Mouse (Mus musculus): ENCODE data around the gene Muc3a. TPM values are rescaled to one million over a fixed set of nuclear protein-coding genes. Genes with fewer than 3 reads are reported as not detected.

Muc3a gene
- polyA plus RNA-seq, 1 experiment: not detected

DNA sequence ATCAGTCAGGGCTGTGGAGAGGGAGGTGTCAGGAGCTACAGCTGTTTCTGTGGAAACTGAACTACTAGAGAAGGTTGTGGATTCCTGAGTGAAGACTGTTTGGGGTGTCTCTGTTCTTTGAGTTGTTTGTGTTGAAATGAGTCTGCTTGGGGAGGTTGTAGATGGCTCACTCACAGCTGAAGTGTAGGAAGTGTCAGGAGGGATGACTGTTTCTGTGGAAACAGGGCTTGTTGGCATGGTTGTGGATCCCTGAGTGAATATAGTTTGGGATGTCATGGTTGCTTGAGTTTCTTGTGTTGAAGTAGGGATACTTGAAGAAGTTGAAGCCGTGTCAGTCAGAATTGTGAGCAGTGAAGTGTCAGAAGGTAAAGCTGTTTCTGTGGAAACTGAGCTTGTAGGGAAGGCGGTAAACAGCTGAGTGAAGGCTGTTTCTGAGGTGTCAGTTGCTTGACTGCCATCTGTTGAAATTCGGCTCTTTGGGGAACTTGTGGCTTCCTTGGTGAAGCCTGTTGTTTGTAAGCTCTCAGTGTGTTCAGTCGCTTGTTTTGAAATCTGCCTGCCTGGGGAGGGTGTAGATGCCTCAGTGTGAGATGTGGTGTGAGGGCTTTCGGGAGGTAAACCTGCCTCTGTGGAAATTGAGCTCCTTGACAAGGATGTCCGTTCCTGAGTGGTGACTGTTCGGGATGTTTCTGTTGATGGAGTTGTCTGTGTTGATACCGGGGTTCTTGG is 32.4 kb downstream of the Muc3a start:
- no peak for TF ChIP-seq CTCF (IDR thresholded peaks at IDR 0.05; ENCODE audit: insufficient read depth, low read depth, low read length)
- no peak for TF ChIP-seq POLR2A (IDR thresholded peaks at IDR 0.05; ENCODE audit: insufficient read depth, low read depth, low read length)
- Histone ChIP-seq H3K4me1 (ENCODE audit: control insufficient read depth, insufficient read depth, low read length) (no peaks in the 10 kb centered on the region), H3K4me3 (ENCODE audit: insufficient read depth, low read depth, low read length) (no peak overlapping the region), H3K27ac (ENCODE audit: insufficient read depth, low read depth, low read length) (no peak overlapping the region)
- WGBS: 82% methylated on average over 8 of the region's 8 CpGs

DNA sequence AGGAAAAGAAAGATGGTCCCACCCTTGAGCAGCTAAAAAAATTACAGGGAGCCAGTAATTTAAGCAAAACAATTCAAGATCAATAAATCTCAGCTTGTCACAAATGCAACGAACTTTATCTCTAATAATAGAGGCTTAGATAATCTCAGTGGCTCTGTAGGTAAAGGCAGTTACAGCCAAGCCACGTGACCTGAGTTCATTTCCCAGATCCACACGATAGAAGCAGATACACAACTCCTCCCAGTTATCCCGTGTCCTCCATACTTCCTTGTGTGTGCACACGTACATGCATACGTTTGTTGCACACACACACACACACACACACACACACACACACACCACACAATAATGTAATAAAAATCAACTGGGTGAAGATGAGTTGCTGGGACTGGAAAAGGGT is 38.2 kb downstream of the Muc3a start:
- Histone ChIP-seq H3K27ac (ENCODE audit: insufficient read depth, low read depth, low read length) (no peak overlapping the region), H3K4me1 (ENCODE audit: control insufficient read depth, insufficient read depth, low read length) (no peaks in the 10 kb centered on the region), H3K4me3 (ENCODE audit: insufficient read depth, low read depth, low read length) (no peak overlapping the region)
- no peak for TF ChIP-seq CTCF (IDR thresholded peaks at IDR 0.05; ENCODE audit: insufficient read depth, low read depth, low read length)
- 83% methylated on average over 6 of the region's 6 CpGs for WGBS

DNA sequence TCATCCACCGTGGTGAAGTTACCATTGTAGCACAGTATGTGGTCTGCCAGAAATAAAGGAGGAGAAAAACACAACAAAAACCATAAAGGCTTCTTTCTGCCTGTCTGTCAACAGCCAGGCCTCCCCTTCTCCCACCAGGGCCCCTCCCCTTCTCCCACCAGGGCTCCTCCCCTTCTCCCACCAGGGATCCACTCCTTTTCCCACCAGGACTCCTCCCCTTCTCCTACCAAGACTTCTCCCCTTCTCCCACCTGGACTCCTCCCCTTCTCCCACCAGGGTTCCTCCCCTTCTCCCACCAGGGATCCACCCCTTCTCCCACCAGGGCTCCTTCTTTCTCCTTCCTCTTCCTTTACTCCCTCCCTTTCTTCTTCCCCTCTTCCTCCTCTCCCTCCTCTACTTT is 39.6 kb downstream of the Muc3a start:
- Histone ChIP-seq H3K27ac (ENCODE audit: insufficient read depth, low read depth, low read length) (no peak overlapping the region), H3K4me1 (ENCODE audit: control insufficient read depth, insufficient read depth, low read length) (no peaks in the 10 kb centered on the region), H3K4me3 (ENCODE audit: insufficient read depth, low read depth, low read length) (no peak overlapping the region)
- WGBS: 14% methylated on average over 1 of the region's 1 CpGs
- TF ChIP-seq CTCF (IDR thresholded peaks at IDR 0.05; ENCODE audit: insufficient read depth, low read depth, low read length) (no peak), POLR2A (IDR thresholded peaks at IDR 0.05; ENCODE audit: insufficient read depth, low read depth, low read length) (no peak)

DNA sequence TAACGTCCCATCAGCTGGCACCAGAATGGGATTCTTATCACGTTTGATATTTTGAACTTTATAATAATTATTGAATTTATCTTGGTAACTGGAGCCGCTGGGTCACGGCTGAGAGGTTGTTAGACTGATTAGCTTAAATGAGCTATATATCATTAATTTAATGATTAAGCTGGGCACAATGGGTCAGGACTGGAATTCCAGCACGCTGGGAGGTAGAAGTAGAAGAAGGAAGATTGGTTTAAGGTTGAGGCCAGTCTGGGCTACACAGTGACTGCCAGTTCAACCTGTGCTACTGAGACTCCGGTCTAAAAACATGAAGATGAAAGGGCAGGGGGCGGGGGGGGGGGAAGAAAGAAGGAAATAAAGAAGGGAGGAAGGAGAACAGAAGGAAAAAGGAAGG is 40.7 kb downstream of the Muc3a start:
- 78% methylated on average over 7 of the region's 7 CpGs for WGBS
- Histone ChIP-seq H3K4me3 (ENCODE audit: insufficient read depth, low read depth, low read length) (no peak overlapping the region), H3K27ac (ENCODE audit: insufficient read depth, low read depth, low read length) (no peak overlapping the region), H3K4me1 (ENCODE audit: control insufficient read depth, insufficient read depth, low read length) (no peaks in the 10 kb centered on the region)
- TF ChIP-seq POLR2A (IDR thresholded peaks at IDR 0.05; ENCODE audit: insufficient read depth, low read depth, low read length) (no peak), CTCF (IDR thresholded peaks at IDR 0.05; ENCODE audit: insufficient read depth, low read depth, low read length) (no peak)

DNA sequence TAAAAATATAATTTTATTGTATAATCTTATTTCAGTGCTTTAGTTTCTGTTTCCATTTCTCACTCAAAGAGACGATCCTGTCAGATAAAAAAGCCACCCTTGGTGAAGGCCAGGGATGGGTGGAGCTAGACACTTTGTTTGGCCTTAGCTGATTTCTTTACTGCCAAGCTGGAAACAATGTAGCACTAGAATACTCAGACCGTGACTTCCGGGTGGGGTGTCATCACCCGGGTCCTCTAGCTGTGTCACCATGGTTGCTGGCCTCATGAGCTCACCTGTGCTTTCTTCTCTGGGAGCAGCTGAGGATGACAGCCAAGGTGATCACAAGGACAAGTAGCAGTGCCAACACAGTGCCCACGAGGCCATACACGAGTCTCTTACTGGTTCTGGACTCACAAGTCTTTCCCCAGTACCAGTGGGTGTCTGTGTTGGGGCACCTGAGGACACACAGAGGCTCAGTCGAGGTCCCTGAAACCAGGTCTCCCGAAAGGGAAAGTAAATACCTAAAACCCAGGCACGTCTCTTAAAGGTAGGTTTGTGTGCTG is 41.3 kb downstream of the Muc3a start:
- Histone ChIP-seq H3K4me1 (ENCODE audit: control insufficient read depth, insufficient read depth, low read length) (no peaks in the 10 kb centered on the region), H3K4me3 (ENCODE audit: insufficient read depth, low read depth, low read length) (no peak overlapping the region), H3K27ac (ENCODE audit: insufficient read depth, low read depth, low read length) (no peak overlapping the region)
- TF ChIP-seq CTCF (IDR thresholded peaks at IDR 0.05; ENCODE audit: insufficient read depth, low read depth, low read length): no peak
- 81% methylated on average over 9 of the region's 9 CpGs for WGBS

DNA sequence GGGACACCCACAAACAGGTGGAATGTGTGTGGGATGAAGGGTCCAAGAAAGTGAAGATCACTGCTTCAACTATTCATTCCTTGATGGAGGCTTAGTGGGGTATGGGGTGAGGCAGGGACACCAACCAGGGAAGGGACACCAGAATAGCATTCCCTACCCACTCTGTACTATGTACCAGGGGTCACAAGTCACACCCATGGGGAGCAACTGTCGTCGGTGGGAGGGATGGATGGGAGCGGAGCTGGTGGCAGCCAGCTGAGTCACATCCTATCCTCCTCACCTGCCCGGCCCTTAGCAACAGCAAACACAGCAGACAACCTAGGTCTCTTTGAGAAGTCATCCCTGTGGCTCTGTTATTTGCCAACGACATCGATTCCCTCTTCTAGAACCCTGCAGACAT is 44.6 kb downstream of the Muc3a start:
- Histone ChIP-seq H3K4me1 (ENCODE audit: control insufficient read depth, insufficient read depth, low read length) (no peaks in the 10 kb centered on the region), H3K4me3 (ENCODE audit: insufficient read depth, low read depth, low read length) (no peak overlapping the region), H3K27ac (ENCODE audit: insufficient read depth, low read depth, low read length) (no peak overlapping the region)
- 78% methylated on average over 6 of the region's 6 CpGs for WGBS
- TF ChIP-seq POLR2A (IDR thresholded peaks at IDR 0.05; ENCODE audit: insufficient read depth, low read depth, low read length) (no peak), CTCF (IDR thresholded peaks at IDR 0.05; ENCODE audit: insufficient read depth, low read depth, low read length) (no peak)

DNA sequence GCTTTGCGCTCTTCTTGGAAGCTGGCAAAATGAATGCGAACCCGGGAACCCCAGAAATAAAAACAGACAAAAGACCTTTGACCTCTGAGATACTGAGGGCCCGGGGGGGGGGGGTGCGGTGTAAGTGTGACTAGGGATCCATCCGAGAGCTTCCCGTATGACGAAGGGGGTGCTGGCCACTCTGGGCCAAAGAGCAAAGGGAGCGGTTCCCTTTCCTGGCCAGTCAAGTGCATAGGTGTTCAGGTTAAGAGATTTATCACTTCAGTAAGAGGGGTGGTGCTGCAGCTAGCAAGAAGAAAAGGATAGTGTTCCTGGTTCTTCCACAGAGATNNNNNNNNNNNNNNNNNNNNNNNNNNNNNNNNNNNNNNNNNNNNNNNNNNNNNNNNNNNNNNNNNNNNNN is 46.2 kb downstream of the Muc3a start:
- no peaks in the 10 kb centered on the region for H3K4me1 ChIP-seq (ENCODE audit: control insufficient read depth, insufficient read depth, low read length)
- no peak overlapping the region for H3K27ac ChIP-seq (ENCODE audit: insufficient read depth, low read depth, low read length)
- no peak overlapping the region for H3K4me3 ChIP-seq (ENCODE audit: insufficient read depth, low read depth, low read length)
- 80% methylated on average over 9 of the region's 9 CpGs for WGBS
- TF ChIP-seq POLR2A (IDR thresholded peaks at IDR 0.05; ENCODE audit: insufficient read depth, low read depth, low read length) (no peak), CTCF (IDR thresholded peaks at IDR 0.05; ENCODE audit: insufficient read depth, low read depth, low read length) (no peak)

DNA sequence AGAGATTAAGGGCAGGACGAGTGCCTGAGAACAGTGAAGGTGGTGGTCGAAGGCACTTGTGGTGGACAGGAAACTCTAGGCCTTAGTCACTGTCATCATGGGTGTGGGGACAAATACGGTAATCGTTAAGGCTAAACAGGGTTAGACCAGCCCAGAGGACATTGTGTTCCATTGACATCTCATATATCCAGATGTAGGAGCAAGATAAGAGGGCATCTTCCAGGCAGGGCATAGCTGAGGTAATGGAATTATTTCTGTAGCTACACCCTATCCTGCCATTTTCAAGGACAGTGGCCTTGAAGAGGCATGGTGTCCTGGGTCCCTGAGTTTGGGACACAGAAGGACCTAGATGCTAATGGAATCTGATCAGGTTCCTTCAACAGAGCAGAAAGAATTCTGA is 50.3 kb downstream of the Muc3a start:
- 77% methylated on average over 4 of the region's 4 CpGs for WGBS
- no peak overlapping the region for H3K4me3 ChIP-seq (ENCODE audit: insufficient read depth, low read depth, low read length)
- no peak for TF ChIP-seq CTCF (IDR thresholded peaks at IDR 0.05; ENCODE audit: insufficient read depth, low read depth, low read length)
- TF ChIP-seq POLR2A (IDR thresholded peaks at IDR 0.05; ENCODE audit: insufficient read depth, low read depth, low read length): no peak
- no peak overlapping the region for H3K27ac ChIP-seq (ENCODE audit: insufficient read depth, low read depth, low read length)
- H3K4me1 ChIP-seq (ENCODE audit: control insufficient read depth, insufficient read depth, low read length): no peaks in the 10 kb centered on the region

DNA sequence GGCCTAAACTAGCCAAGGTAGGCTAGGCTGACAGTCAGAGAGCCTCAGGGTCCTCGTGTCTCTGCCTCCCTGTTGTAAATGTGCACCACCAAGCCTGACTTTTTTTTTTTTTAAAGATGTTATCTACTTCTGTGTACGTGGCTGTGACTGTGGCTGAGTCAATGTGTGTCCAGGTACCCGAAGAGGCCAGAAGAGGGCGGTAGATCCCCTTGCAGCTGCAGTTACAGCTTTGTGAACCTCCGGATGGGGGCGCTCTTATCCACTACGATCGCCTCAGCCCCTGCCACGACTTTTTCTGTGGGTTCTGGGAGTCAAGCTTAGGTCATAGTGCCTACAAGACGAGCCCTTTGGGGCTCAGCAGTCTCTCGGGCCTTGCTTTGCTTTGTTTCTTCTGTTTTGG is 52.7 kb downstream of the Muc3a start:
- WGBS: 37% methylated on average over 11 of the region's 11 CpGs
- Histone ChIP-seq H3K4me1 (ENCODE audit: control insufficient read depth, insufficient read depth, low read length) (no peaks in the 10 kb centered on the region), H3K4me3 (ENCODE audit: insufficient read depth, low read depth, low read length) (no peak overlapping the region), H3K27ac (ENCODE audit: insufficient read depth, low read depth, low read length) (no peak overlapping the region)
- TF ChIP-seq CTCF (IDR thresholded peaks at IDR 0.05; ENCODE audit: insufficient read depth, low read depth, low read length) (peak; percentile 35), POLR2A (IDR thresholded peaks at IDR 0.05; ENCODE audit: insufficient read depth, low read depth, low read length) (no peak)

Other genes starting within 250 kb of the Muc3a start
- not detected in 2 replicates for gene Cldn15, start 245.8 kb downstream of the Muc3a start, polyA plus RNA-seq (2012; ENCODE audit: insufficient read depth, insufficient read length, low replicate concordance, missing spikeins)
- not detected in 2 replicates for gene Plod3, start 225.4 kb downstream of the Muc3a start, polyA plus RNA-seq (2012; ENCODE audit: insufficient read depth, insufficient read length, low replicate concordance, missing spikeins)
- not detected in 2 replicates for gene Znhit1, start 224.4 kb downstream of the Muc3a start, polyA plus RNA-seq (2012; ENCODE audit: insufficient read depth, insufficient read length, low replicate concordance, missing spikeins)
- not detected in 2 replicates for gene Vgf, start 186.0 kb downstream of the Muc3a start, polyA plus RNA-seq (2012; ENCODE audit: insufficient read depth, insufficient read length, low replicate concordance, missing spikeins)
- gene Ap1s1, start 166.3 kb downstream of the Muc3a start, polyA plus RNA-seq (2012; ENCODE audit: insufficient read depth, insufficient read length, low replicate concordance, missing spikeins): not detected in 2 replicates
- not detected in 2 replicates for gene Serpine1, start 140.1 kb downstream of the Muc3a start, polyA plus RNA-seq (2012; ENCODE audit: insufficient read depth, insufficient read length, low replicate concordance, missing spikeins)
- gene Trim56, start 96.2 kb downstream of the Muc3a start, polyA plus RNA-seq (2012; ENCODE audit: insufficient read depth, insufficient read length, low replicate concordance, missing spikeins): 43.5 TPM in 1 of 2 replicates, not detected in the other
- gene Muc3, start 63.1 kb downstream of the Muc3a start, polyA plus RNA-seq (2012; ENCODE audit: insufficient read depth, insufficient read length, low replicate concordance, missing spikeins): not detected in 2 replicates
- not detected in 2 replicates for gene Ache, start 75.1 kb upstream of the Muc3a start, polyA plus RNA-seq (2012; ENCODE audit: insufficient read depth, insufficient read length, low replicate concordance, missing spikeins)
- not detected in 2 replicates for gene Ufsp1, start 82.2 kb upstream of the Muc3a start, polyA plus RNA-seq (2012; ENCODE audit: insufficient read depth, insufficient read length, low replicate concordance, missing spikeins)
- gene Srrt, start 95.3 kb upstream of the Muc3a start, polyA plus RNA-seq (2012; ENCODE audit: insufficient read depth, insufficient read length, low replicate concordance, missing spikeins): 488 TPM in 1 of 2 replicates, not detected in the other
- gene Trip6, start 102.0 kb upstream of the Muc3a start, polyA plus RNA-seq (2012; ENCODE audit: insufficient read depth, insufficient read length, low replicate concordance, missing spikeins): not detected in 2 replicates
- not detected in 2 replicates for gene Slc12a9, start 121.2 kb upstream of the Muc3a start, polyA plus RNA-seq (2012; ENCODE audit: insufficient read depth, insufficient read length, low replicate concordance, missing spikeins)
- not detected in 2 replicates for gene Ephb4, start 137.7 kb upstream of the Muc3a start, polyA plus RNA-seq (2012; ENCODE audit: insufficient read depth, insufficient read length, low replicate concordance, missing spikeins)

Data from olfactory bulb, adult 2 months (tissue).